Mouse (Mus musculus) urinary bladder, postnatal 4 days (tissue): ENCODE measurements around the gene Slc35f5.

Experiments used
- DNase-seq, 2 experiments: peaks; one replicate each; pipeline ENCODE4 v3.0.0; 2021 to 2022; ENCODE audit warnings: low spot score in 2 of 2

Gene Slc35f5

GRCm38 (mm10) chr1:125574219-125574618 lies 13.8 kb downstream of the Slc35f5 start:
- DNase-seq = no peak

GRCm38 (mm10) chr1:125575458-125576114 lies 15.2 kb downstream of the Slc35f5 start:
- no peak for DNase-seq

- DNase-seq = no peak
These were observed 16.6 kb downstream of the Slc35f5 start for GRCm38 (mm10) chr1:125576965-125577364.

GRCm38 (mm10) chr1:125578091-125578490 lies 17.7 kb downstream of the Slc35f5 start:
- DNase-seq = no peak

GRCm38 (mm10) chr1:125581134-125581533 lies 20.7 kb downstream of the Slc35f5 start:
- DNase-seq = no peak

- DNase-seq = no peak
These were observed 43.2 kb downstream of the Slc35f5 start for GRCm38 (mm10) chr1:125603620-125604019.

GRCm38 (mm10) chr1:125607087-125607803 lies 46.9 kb downstream of the Slc35f5 start:
- peak; percentile 82 to 94 for DNase-seq

GRCm38 (mm10) chr1:125624376-125625076 lies 64.1 kb downstream of the Slc35f5 start:
- no peak for DNase-seq

GRCm38 (mm10) chr1:125639501-125640253 lies 79.3 kb downstream of the Slc35f5 start:
- DNase-seq = no peak

GRCm38 (mm10) chr1:125643643-125644042 lies 83.2 kb downstream of the Slc35f5 start:
- DNase-seq = no peak
